Mouse (Mus musculus) CH12.LX (cell line): Measurements from ENCODE around the gene Gm17349. TPM values are rescaled to one million over a fixed set of nuclear protein-coding genes. Genes with fewer than 3 reads are reported as not detected.

Experiments
- DNase-seq: peaks from one replicate; pipeline ENCODE4 v3.0.0-alpha.2; 2013; ENCODE audit errors: extremely low read depth
- H3K27ac ChIP-seq: 2 replicates; pipeline ENCODE4 v1.5.1; 2012; ENCODE audit warnings: low read depth, mild to moderate bottlenecking, control low read depth, moderate library complexity; ENCODE audit not compliant: insufficient read depth
- H3K27me3 ChIP-seq: replicated peaks from 2 replicates; pipeline ENCODE3; 2012; ENCODE audit warnings: inconsistent platforms
- H3K36me3 ChIP-seq, 2 experiments: replicated peaks in 1 of 2; 2 replicates each; pipeline versions ENCODE3 to v1.6.1; 2012; ENCODE audit warnings: inconsistent platforms in 1 of 2, low read length in 1 of 2, mild to moderate bottlenecking in 1 of 2, mixed read lengths in 1 of 2, moderate library complexity in 1 of 2; ENCODE audit not compliant: control insufficient read depth in 1 of 2, insufficient read depth in 1 of 2
- H3K4me1 ChIP-seq, 2 experiments: 2 replicates each; pipeline ENCODE4 v1.6.1; 2012; ENCODE audit warnings: inconsistent platforms in 1 of 2, moderate library complexity in 1 of 2; ENCODE audit not compliant: insufficient read depth in 2 of 2, control insufficient read depth in 1 of 2
- H3K4me2 ChIP-seq: 2 replicates; pipeline ENCODE4 v1.6.1; 2012; ENCODE audit warnings: low read depth, mild to moderate bottlenecking, control low read depth; ENCODE audit not compliant: poor library complexity, insufficient read depth, severe bottlenecking
- H3K4me3 ChIP-seq, 3 experiments: fragments of 150-350 bp in 1 of 3; sonication (generic) in 1 of 3; replicated peaks in 1 of 3; 2 replicates each; pipeline versions ENCODE3 to v1.5.1; 2011 to 2012; ENCODE audit warnings: low read depth in 2 of 3, low read length in 2 of 3, mild to moderate bottlenecking in 2 of 3, moderate library complexity in 2 of 3, control low read depth in 1 of 3, improper control_type of control experiment in 1 of 3, inconsistent platforms in 1 of 3, mixed read lengths in 1 of 3; ENCODE audit not compliant: poor library complexity in 1 of 3
- H3K79me2 ChIP-seq: replicated peaks from 2 replicates; pipeline ENCODE4 v1.6.1; 2012; ENCODE audit warnings: mild to moderate bottlenecking, moderate library complexity; ENCODE audit not compliant: control insufficient read depth, poor library complexity, insufficient read depth, severe bottlenecking; ENCODE audit errors: extremely low read depth
- H3K9ac ChIP-seq: 2 replicates; pipeline ENCODE4 v1.6.1; 2012; ENCODE audit warnings: low read depth, mild to moderate bottlenecking, control low read depth, moderate library complexity; ENCODE audit not compliant: insufficient read depth
- H3K9me3 ChIP-seq: replicated peaks from 2 replicates; pipeline ENCODE3; 2012; ENCODE audit warnings: low read length, inconsistent platforms, mixed read lengths
- BHLHE40 ChIP-seq: IDR thresholded peaks from 2 replicates; pipeline ENCODE4 v1.6.1; 2011; ENCODE audit warnings: mild to moderate bottlenecking, low read depth, low read length, improper control_type of control experiment
- CHD1 ChIP-seq: IDR thresholded peaks from 2 replicates; pipeline ENCODE4 v1.6.1; 2012; ENCODE audit warnings: low read depth, low read length, improper control_type of control experiment, inconsistent platforms
- CHD2 ChIP-seq: IDR thresholded peaks from 2 replicates; pipeline ENCODE4 v1.6.1; 2011; ENCODE audit warnings: low read length, improper control_type of control experiment
- EP300 ChIP-seq: IDR thresholded peaks from 2 replicates; pipeline ENCODE4 v1.6.1; 2011; ENCODE audit warnings: low read length, improper control_type of control experiment
- ETS1 ChIP-seq: conservative IDR thresholded peaks from 2 replicates; pipeline ENCODE4 v1.6.1; 2012; ENCODE audit warnings: low read depth, mild to moderate bottlenecking, inconsistent platforms, low read length, improper control_type of control experiment, moderate library complexity
- HCFC1 ChIP-seq: IDR thresholded peaks from 2 replicates; pipeline ENCODE4 v1.6.1; 2012; ENCODE audit warnings: low read depth, mild to moderate bottlenecking, inconsistent platforms, low read length, improper control_type of control experiment
- IRF4 ChIP-seq: IDR thresholded peaks from 2 replicates; pipeline ENCODE4 v1.6.1; 2014; ENCODE audit warnings: low read depth, mild to moderate bottlenecking, inconsistent platforms, low read length, improper control_type of control experiment
- JUN ChIP-seq: IDR thresholded peaks from 2 replicates; pipeline ENCODE4 v1.6.1; 2011; ENCODE audit warnings: low read depth, mild to moderate bottlenecking, low read length, improper control_type of control experiment, moderate library complexity; ENCODE audit not compliant: insufficient read depth
- JUND ChIP-seq: conservative IDR thresholded peaks from 2 replicates; pipeline ENCODE4 v1.6.1; 2011; ENCODE audit warnings: low read depth, low read length, improper control_type of control experiment
- MAFK ChIP-seq: IDR thresholded peaks from 2 replicates; pipeline ENCODE4 v1.6.1; 2011; ENCODE audit warnings: low read length, improper control_type of control experiment; ENCODE audit not compliant: insufficient replicate concordance
- MAX ChIP-seq: IDR thresholded peaks from 2 replicates; pipeline ENCODE4 v1.6.1; 2011; ENCODE audit warnings: low read length, improper control_type of control experiment
- MEF2A ChIP-seq: IDR thresholded peaks from 2 replicates; pipeline ENCODE4 v1.6.1; 2014; ENCODE audit warnings: low read depth, mild to moderate bottlenecking, inconsistent platforms, low read length, improper control_type of control experiment, borderline replicate concordance
- MXI1 ChIP-seq: IDR thresholded peaks from 2 replicates; pipeline ENCODE4 v1.6.1; 2011; ENCODE audit warnings: mild to moderate bottlenecking, low read depth, low read length, improper control_type of control experiment
- NRF1 ChIP-seq: IDR thresholded peaks from 2 replicates; pipeline ENCODE4 v1.6.1; 2014; ENCODE audit warnings: low read depth, mild to moderate bottlenecking, inconsistent platforms, low read length, improper control_type of control experiment, moderate library complexity
- POLR2A ChIP-seq: IDR thresholded peaks from 2 replicates; pipeline ENCODE4 v1.6.1; 2011; ENCODE audit warnings: low read depth, mild to moderate bottlenecking, improper control_type of control experiment, low read length
- POLR2AphosphoS2 ChIP-seq: IDR thresholded peaks from 2 replicates; pipeline ENCODE4 v1.6.1; 2011; ENCODE audit warnings: low read depth, low read length, improper control_type of control experiment
- RCOR1 ChIP-seq: conservative IDR thresholded peaks from 2 replicates; pipeline ENCODE4 v1.6.1; 2012; ENCODE audit warnings: low read depth, mild to moderate bottlenecking, inconsistent platforms, low read length, improper control_type of control experiment
- SIN3A ChIP-seq: IDR thresholded peaks from 2 replicates; pipeline ENCODE4 v1.6.1; 2012; ENCODE audit warnings: low read length, improper control_type of control experiment, inconsistent platforms
- SMC3 ChIP-seq: IDR thresholded peaks from 2 replicates; pipeline ENCODE4 v1.6.1; 2011; ENCODE audit warnings: low read depth, low read length, improper control_type of control experiment
- TBP ChIP-seq: conservative IDR thresholded peaks from 2 replicates; pipeline ENCODE4 v1.6.1; 2011; ENCODE audit warnings: low read depth, low read length, improper control_type of control experiment
- TCF12 ChIP-seq: IDR thresholded peaks from 2 replicates; pipeline ENCODE4 v1.6.1; 2014; ENCODE audit warnings: low read depth, mild to moderate bottlenecking, inconsistent platforms, low read length, improper control_type of control experiment
- ZC3H11A ChIP-seq: IDR thresholded peaks from 2 replicates; pipeline ENCODE4 v1.6.1; 2012; ENCODE audit warnings: low read depth, mild to moderate bottlenecking, inconsistent platforms, low read length, improper control_type of control experiment
- dilution Hi-C: fragments of 300-500 bp; cut with MboI; formaldehyde crosslinking; loops from 2 replicates; pipeline ENCODE4 v1.14.3; 2020; ENCODE audit warnings: low sequenced_read_pairs; ENCODE audit not compliant: extremely low pct_unique_long_range_greater_than_20kb, extremely low pct_ligation_motif_present
- in situ Hi-C: fragments of 300-500 bp; cut with MboI; formaldehyde crosslinking; loops from 3 replicates; pipeline ENCODE4 v1.14.3; 2019; ENCODE audit warnings: low sequenced_read_pairs, low pct_ligation_motif_present, low pct_unique_long_range_greater_than_20kb, mixed read lengths
- polyA plus RNA-seq: library from polyadenylated mRNA; unstranded; fragments of >175 nt; gene quantifications from 2 replicates; pipeline ENCODE4 v1.2.1, GENCODE M21; 2012; ENCODE audit warnings: low read depth; ENCODE audit not compliant: insufficient read length
- total RNA-seq, 2 experiments: library from RNA; depleted of rRNA; stranded (reverse); fragments of 300-350 nt in 1 of 2; fragments of >200 nt in 1 of 2; gene quantifications; 2 replicates each; pipeline ENCODE4 v1.2.3; 2012 to 2014

Gene Gm17349
- total and polyA plus RNA-seq, 3 experiments: 2.1 TPM; not detected in 2

- no peak for DNase-seq
- Histone ChIP-seq H3K4me1 (0 out of 4 replicates have a peak, but pooled peaks cover 0 to under 1% of the 10 kb centered on the region in 2 experiments), H3K27me3 (peaks cover 77% of the 10 kb centered on the region), H3K36me3 (no peaks in the 10 kb centered on the region), H3K4me2 (no peak overlapping the region), H3K27ac (no peak overlapping the region), H3K9ac (no peak overlapping the region), H3K4me3 (no peak overlapping the region), H3K9me3 (no peaks in the 10 kb centered on the region), H3K79me2 (no peaks in the 10 kb centered on the region)
- dilution Hi-C loops: no loop called here
- in situ Hi-C loops: no loop called here
- TF ChIP-seq IRF4 (no peak), MEF2A (no peak), NRF1 (no peak), CHD2 (no peak), RCOR1 (no peak), TBP (no peak), ETS1 (no peak), MAFK (no peak)
These were observed 28.2 kb downstream of the Gm17349 start for GRCm38 (mm10) chr15:99677089-99677488.

DNA sequence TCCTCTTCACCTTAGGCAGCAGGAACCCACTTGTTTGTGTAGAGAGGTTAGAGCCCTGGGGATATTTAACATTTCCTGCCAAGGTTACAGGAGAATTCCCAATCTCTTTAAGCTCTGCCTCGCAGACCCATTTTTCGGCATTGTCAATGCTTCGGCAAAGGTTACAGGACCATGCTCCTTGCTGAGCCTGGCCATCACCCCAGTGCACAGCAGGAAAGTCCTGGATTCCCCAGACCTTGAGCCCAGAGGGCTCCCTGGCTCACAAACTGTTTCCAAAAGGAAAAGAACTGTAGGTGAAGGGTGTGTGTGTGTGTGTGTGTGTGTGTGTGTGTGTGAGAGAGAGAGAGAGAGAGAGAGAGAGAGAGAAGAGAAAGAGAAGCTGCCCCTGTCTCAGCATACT lies 30.4 kb downstream of the Gm17349 start:
- no peak overlapping the region for H3K27ac ChIP-seq
- H3K9ac ChIP-seq: no peak overlapping the region
- in situ Hi-C loops: loop anchor here (5.0 kb wide), 1 partner anchor 173 kb away; no protein-coding TSS in a partner anchor
- peaks cover 75% of the 10 kb centered on the region for H3K27me3 ChIP-seq
- DNase-seq: no peak
- no peak overlapping the region for H3K4me3 ChIP-seq
- H3K9me3 ChIP-seq: no peaks in the 10 kb centered on the region
- H3K4me2 ChIP-seq: no peak overlapping the region
- H3K79me2 ChIP-seq: no peaks in the 10 kb centered on the region
- dilution Hi-C loops: no loop called here
- no peak for TF ChIP-seq SMC3
- no peak for TF ChIP-seq MXI1
- no peak for TF ChIP-seq MAFK
- TF ChIP-seq HCFC1: no peak
- no peak for TF ChIP-seq SIN3A
- no peak for TF ChIP-seq ZC3H11A
- no peak for TF ChIP-seq ETS1
- TF ChIP-seq POLR2A: no peak
- TF ChIP-seq POLR2AphosphoS2: no peak
- TF ChIP-seq MAX: no peak
- TF ChIP-seq BHLHE40: no peak
- no peak for TF ChIP-seq CHD1
- no peak for TF ChIP-seq TCF12
- TF ChIP-seq JUN: no peak
- TF ChIP-seq EP300: no peak
- no peak for TF ChIP-seq JUND
- peaks cover 0 to 9% of the 10 kb centered on the region in 2 experiments; a peak in 1 of 4 replicates for H3K4me1 ChIP-seq
- no peaks in the 10 kb centered on the region for H3K36me3 ChIP-seq
